Mouse (Mus musculus): ENCODE measurements at regions not wholly inside any gene's neighbourhood (a gene's known extent, or its start where the extent isn't known, plus 50 kb on each side); places are given as distances from the start of the nearest gene placed in this dataset.

DNA sequence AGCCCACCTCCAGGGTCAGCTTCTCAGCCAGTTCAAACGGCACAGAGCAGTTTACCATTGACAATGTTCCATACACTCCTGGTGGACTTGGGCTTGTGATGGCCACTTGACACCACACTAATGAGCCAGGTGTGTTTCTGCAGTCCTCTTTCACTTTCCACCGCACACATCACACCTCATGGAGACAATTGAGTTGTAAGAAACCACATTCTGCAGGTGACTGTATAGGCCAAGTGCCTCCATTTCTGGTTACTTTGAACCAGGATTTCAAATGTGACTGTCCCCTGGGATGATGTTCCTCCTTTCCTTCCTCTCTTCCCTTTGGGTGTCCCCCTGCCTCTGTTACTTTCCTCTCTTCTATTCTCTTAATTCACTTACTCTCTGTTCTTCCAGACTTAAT is 233.1 kb downstream of the Ankrd50 start:
- no peak for DNase-seq

DNA sequence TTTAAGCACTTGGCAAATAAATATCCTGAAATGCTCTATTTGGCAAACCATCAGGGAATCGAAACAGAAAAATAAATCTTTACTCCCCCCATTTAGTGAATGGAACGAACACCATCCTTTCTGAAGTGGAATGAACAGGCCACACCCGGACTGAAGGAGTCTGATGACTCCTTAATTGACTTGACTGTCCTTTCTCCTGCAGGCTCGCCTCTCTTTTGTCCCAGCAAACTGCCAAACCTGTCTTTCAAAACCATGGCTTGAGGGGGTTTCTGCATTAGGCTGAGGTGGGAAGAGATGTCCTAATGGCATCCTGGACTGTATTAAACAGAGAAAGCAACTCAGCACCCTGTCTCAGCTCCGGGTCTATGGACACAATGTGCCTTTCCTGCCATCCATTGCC is 234.1 kb downstream of the Ankrd50 start:
- no peak for DNase-seq

DNA sequence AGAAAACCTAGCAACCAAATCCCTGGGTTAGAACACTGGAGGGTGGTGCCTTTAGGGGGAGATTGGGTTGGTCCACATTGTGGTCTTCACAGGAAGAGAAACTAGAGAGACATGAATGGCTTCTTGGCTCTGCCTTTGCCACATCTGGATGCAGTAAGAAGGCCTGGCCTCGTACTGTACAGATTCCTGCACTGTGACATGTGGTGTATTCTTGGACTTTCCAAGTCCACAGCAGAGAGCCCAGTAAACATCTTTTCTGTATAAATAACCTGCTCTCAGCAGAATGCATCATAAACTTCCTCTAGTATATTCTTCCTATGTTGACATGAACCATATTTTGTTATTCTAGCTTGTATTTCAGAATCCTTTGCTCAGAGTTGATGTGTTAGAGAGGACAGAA is 235.7 kb downstream of the Ankrd50 start:
- DNase-seq = no peak

DNA sequence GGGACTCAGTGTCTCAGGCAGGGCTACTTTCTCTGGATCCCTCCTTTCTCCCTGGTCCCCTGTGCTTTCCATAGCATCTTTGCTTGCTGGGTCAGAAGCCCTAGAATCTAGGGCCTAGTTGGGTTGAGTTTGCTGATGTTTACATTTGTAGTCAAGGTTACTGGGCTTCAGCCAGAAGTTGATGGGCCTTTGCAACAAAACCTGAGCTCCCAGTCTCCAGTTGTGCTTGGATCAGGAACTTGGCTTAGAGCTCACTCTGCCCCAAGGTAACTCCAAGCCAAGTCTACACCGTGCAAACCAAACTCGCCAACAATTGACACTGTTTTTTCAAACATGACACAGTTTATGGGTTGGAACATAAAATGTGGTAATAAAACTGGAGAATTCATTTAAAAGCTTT is 238.2 kb downstream of the Ankrd50 start:
- DNase-seq = no peak

DNA sequence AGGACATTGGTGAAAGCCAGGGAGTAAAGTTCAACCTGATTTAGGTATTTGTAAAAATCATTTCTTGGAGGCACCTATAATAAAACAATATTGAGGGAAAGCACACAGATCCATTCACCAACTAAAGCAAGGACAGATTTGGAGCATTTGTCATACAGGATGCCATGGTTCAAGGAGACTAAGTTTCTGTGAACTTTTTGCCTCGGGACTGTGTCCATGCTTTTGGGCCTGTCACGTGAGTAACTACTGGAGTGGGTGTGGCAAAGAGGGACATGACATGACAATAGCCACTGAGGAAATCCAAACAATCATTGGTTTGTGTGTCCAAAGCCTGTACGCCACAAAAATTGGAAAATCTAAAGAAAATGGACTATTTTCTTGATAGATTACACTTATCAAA is 241.4 kb downstream of the Ankrd50 start:
- no peak for DNase-seq

DNA sequence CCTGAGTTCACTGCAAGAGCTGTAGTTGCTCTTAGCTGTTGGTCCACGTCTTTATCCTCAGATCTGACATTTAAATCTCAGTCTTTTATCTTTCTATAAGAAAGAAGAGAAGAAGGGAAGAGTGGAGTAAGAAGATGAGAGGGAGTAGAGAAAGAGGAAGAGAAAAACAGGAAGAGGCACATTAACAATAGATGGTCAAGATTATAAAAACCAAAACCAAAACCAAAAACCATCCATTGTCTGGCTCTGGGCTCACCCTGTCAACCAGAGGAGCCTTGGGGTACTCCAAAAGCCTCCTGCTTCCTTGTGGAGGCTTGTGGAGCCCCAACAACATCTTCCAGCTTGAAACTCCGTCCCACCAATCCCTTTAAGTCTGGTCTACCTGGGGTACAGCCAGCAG is 247.0 kb downstream of the Ankrd50 start:
- DNase-seq = no peak

DNA sequence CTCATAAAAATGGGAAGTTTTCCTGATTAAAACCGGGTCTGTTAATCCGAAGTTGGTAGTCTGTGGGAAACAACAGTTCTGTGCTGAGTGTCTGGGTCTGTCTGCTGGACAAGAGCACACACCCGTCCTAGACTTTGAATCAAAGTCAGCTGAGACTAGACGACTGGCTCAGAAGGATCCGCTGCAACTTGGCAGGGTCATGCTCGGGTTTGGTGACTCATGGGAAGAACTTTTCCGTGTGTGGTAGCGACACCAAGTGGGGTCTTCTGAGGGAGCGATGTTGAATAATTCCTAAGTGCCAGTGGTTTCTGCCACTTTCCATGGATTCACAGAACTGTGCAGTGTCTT is 248.9 kb downstream of the Ankrd50 start:
- no peak for DNase-seq

DNA sequence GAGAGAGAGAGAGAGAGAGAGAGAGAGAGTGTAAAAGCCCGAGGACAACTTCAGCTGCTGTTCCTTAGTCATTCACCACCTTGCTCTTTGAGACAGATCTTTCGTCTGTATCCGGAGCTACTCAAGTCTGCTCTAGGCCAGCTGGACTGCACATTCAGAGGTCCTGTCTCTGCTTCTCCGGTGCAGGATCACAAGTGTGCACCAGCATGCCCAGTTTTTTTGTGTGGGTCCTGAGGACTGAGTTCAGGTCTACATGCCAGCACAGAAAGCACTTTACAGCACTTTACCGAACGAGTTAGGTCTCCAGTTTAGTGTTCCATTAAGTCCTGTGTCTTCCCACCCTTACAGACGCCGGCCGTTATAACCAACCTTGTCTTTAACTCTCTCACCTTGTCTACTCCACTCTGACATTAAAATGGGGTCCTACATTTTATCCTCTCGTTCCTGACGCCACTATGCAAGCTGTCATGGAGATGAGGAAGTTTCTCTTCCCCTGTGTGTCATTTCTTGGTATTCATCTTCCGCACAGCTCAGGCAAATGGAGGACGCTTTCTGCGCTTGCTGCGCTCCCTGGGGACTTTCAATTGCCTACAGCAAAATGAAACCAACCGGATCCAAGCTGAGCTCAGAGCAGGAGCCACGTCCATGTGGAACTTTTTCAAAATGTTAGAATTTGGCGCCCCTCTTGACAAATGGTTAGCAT is 249.5 kb downstream of the Ankrd50 start:
- no peak for DNase-seq

DNA sequence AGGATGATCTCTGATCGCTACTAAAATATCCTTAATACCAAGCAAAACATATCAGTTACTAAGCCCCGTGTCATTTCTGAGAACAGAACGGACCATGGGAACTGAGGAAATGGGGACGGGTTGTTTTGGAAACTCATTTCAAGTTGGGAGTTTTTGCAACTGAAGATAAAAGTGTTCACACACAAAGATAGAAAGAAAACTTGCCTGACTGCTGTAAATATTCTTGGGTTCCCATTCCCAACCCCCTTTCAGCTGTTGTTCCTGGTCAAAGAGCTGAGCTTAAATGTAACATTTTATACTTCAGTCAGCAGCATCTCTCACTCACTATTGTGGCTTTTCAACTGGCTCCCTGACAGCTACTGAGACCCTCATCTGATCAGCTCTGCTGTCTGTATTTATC is 250.1 kb downstream of the Ankrd50 start:
- no peak for DNase-seq

DNA sequence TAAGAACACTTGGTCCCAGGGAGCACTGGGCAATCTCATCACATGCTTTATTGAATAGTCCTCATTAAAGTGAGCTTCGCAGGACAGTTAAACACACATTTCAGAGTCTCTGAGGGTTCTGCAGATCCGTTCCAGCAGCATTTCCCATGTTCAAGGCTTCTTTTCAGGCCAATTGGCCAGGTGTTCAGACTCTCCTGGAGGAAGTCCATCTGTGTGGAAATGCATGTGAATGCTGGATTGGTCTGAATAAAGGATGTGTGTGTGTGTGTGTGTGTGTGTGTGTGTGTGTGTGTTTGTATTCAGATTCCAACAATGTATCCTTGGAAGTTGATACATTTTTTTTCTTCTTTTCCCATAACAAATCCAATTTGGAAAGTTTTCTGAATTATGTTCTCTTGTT is 250.6 kb downstream of the Ankrd50 start:
- DNase-seq = no peak

DNA sequence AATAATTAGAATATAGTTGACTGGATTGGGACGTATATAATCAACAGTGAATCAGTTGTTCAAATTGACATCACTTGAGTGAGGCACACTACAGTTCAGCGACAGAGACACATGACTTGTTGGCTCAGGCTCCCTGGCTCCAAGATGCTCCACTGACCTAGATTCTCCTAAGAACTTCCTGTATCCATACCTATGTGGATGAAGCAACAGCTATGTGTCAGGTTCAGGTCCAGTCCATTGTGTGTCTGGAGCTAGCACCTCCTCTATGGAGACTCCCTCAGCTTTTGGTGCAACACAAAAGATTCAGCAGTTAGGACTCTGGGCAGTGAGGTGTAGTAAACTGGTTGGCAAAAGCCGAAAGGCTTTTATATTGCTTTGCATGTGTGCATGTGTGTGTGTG is 251.6 kb downstream of the Ankrd50 start:
- no peak for DNase-seq

DNA sequence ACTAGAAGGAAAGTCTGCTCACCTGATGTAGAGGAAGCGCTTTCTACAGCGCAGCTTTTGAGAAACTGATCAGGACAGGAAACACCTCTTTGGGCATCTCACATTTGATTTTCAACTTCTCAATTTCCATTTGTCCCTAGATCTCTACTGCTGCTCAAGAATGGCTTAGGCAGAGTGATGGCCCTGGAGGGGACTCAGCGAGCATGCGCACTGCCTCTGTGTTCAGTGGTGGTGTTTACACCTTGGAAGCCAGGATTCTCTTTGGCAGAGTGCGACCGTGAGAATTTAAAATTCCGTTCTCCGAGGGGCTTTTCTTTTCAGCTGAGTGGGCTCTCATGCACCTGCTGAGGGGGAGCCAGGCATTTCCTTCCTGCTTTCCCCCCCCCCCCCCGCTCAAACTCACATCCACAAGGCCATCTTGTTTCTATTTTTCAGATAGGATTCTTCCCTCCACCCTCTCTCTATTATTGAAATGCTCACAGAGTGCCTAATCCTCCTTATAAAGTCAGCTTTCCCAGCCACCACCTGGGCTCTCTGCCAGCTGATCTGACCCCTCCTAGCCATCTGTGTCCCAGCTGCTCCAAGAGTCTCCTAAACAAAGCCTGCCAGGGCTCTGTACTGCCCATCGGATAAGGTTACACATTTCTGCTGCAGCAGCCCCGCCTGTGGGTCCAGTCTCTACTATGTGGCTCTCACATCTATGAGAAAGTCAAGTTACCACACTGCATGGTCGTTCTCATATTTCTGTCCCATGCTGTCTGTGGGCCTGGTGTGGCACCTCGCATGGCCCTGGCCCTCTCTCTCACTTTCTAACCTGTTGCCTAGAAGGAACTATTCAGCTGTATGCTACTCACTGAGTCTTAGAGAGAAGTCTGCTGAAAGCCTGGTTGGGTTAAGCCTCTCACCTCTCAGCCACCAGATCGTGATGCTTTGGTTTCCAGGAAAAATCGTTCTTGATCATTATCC is 252.2 kb downstream of the Ankrd50 start:
- peak; percentile 35 for DNase-seq

DNA sequence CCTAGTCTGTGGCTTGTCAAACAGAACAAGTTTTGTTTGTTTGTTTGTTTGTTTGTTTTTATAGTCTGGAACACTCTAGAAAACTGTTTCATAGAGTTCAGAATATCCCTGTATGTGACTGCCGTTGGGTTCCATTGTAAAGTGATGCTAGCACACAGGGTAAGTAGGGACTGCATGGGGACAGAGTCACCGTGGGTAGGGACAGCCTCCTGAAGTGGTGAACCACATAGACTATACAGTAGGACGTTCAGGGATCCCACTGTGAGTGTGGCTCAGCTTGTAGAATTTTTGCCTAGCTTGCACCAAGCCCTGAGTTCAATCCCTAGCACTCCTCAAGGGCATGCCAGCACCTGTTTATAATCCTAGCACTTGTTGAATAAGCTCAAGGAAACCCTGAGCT is 253.1 kb downstream of the Ankrd50 start:
- no peak for DNase-seq

DNA sequence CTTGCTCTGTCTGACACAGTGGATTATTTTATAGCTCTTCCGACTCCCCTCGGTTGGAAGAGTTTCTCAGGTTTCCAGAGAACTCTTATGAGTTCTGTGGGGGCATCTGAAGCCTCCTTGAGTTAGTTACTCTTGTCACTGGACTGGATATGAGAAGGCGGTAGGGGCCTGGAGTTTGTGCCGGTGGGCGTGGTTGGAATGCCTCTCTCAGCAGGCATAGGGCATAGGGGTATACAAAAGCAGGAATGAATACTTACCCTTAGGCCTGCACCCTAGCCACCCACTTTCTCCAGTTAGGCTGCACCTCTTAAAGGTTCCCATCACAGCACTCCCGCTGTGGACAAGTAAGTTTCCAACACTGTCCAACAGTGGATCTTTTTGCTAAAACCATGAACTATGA is 253.8 kb downstream of the Ankrd50 start:
- no peak for DNase-seq

DNA sequence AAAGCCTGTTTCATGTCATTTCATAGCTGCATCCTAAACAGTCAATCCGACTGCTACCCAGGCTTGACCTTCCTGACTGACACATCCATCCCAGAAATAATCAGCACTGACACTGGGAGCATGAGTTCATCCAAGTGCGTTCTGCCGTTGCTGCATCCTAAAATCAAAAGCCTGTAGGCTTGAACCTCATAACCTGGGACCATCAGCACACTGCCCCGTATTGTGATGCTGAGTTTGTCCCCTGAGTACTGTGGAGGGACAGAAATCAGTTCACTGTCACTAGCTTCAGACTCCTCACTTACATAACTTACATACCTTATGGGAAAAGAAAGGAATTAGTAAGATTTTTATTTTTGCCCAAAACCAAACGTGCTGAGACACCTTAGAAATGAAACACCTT is 255.0 kb downstream of the Ankrd50 start:
- no peak for DNase-seq

DNA sequence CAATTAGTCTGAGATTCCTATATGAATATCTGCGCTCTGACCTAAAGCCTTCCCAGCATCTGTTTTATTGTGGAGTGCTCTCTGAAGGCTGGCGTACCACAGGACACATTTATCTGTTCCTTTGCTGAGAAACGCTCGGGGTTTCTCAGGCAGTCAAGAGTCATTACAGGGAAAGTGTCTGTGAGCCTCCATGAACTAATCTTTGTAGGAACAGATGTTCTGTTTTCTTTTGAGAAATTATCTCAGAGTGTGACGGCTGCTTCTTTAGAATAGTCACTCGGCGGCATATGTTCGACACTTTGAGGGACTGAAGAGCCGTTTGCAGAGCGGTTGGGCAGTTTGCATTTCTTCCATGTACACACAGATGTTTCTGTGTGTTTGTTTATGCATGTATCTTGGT is 255.6 kb downstream of the Ankrd50 start:
- DNase-seq = no peak

DNA sequence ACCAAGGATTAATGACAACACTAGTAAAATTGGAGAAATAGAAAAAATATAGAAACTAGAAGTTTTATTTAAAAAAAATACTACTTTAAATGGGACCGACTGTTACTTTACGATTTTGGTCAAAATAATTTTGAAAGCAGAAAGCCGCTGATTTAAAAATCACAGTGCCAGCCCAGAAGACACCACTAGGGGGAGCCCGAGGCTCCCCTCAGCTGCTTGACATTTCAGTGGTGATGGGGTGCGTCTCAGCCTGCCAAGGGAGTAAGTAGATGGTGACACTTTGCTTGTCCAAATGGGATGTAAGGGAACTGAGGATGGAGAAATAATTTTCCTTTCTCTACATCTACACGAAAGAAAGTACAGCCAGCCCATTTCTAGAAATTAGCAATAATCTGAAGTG is 257.0 kb downstream of the Ankrd50 start:
- peak; percentile 80 for DNase-seq

DNA sequence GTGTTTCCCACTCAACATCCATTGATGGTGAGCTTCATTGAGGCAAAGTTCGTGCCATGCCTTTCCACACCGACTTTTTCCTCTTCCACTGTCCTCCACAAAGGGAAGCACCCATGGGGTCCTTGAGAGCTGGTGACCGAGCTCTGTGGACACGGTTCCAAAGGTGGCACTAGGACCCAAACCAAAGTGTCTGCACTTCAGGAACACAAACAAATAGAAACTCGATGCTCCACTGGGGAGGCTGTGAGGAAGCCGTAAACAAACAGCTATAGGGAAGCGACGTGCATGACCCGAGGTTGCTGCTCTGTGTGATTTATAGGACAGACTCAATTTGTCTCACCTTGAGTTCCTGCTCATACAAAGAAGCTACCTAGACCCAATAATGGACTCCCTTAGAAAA is 257.5 kb downstream of the Ankrd50 start:
- no peak for DNase-seq

DNA sequence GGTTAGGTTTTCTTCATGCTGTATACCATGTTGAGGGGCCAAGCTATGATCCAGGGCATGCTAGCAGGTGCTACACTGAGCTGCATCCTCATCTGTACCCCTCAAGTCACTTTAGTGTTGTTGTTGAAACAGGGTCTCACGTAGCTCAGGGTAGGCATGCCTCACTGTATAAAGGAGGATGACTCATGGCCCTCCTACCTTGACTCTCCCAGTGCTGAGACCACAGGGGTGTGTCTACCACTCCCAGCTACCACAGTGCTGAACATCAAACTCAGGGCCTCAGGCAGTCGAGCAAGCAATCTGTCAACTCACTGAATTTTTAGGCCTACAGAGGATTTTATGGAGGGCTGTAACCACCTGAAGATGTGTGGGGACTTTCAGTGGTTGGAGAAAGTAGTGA is 258.5 kb downstream of the Ankrd50 start:
- DNase-seq = no peak

DNA sequence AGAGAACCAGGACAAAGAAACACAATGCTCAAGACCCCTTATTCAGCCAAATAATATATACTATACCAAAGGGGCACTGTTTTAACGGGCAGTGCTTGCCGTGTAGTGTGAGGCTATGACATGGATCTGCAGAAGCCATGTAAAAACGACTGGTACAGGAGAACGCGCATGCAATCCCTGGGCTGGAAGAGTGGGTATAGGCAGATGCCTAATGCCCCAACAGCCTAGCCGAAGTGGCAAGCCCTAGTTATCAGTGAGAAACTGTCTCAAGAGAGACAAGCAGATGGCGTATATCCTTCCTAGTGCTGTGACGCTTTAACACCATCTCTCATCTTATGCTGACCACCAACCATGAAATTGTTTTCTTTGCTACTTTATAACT is 262.8 kb downstream of the Ankrd50 start:
- DNase-seq = no peak

DNA sequence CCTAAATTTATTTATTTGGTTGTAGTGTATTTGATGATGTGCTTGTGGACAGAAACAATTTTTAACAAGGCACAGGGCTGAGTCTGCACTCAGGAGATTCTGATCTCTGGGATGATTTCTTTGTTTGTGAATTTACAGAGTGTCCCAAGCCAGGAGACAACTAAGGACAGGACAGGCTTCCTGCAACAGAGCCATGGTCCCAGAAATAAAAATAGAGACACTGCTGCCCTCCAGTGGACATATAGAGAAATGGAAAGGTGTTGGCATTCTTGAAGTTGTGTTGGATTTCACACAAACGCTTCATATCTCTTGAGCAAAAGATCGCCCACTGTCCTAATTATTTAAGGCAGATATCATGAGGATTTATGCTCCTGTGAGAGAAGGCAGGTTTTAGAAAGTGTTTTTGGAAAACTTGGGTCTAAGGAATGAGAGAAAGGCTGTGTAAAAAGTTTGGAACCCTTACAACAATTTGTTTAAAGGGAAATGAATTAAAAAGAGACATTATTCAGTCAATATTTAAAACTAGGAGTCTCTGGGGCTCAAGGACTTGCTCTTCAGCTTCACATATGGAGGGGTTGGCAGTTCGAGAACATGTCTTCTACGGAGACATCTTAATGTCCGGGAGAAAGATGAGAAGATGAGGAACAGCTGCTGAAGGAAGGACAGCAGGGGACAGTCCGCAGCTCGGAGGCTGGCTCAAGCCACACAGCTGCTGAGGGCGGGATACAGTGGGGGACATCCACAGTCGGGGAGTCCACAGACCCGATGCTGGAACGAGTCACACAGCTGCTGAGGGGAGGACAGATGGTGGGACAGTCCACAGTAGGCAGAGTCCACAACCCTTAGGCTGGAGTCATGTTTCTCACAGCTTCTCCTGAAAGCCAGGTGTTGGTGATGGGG is 263.5 kb downstream of the Ankrd50 start:
- DNase-seq = no peak

DNA sequence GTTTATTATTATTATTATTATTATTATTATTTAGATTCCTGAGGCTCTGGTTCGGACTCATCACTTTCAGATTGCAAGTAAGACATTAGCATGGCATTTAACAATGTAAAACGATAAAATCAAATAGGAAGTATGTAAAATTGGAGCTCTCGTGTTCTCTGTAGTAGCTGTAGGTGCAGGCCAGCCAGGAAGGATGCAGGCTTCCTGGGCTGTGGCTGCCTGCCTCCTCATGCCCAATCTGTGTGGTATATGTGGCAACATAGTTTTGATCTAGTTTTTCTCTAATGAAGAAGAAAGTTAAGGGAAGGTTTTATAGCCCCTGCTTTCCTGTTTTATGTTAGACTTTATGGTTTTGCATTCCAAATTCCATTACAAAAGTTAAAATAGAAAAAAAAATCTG is 275.6 kb downstream of the Ankrd50 start:
- no peak for DNase-seq

DNA sequence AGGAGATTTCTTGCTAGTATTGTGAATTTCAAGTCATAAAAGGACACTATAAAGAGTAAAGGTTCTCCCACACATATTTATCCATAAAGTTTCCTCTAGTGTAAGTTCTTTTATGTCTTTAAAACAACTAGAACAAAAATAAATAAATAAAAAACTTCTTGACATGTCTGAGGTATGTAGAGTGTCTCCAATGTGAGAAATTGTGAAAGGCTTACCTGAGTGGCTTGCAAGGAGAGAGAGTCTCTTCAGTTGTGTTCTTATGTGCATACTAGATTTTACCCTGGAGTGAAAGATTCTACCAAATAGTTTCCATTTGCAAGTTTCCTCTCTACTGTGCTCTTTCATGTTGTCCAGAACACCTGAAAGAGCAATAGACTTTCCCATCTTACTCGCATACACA is 276.8 kb downstream of the Ankrd50 start:
- no peak for DNase-seq

All from right cerebral cortex, postnatal 4 days (tissue).